Mouse (Mus musculus) adrenal gland, postnatal 10 days (tissue): ENCODE results near the gene Fam89a. TPM values are rescaled to one million over a fixed set of nuclear protein-coding genes. Genes with fewer than 3 reads are reported as not detected.

Experiments
- DNase-seq: peaks from one replicate; pipeline ENCODE4 v3.0.0; 2021; ENCODE audit warnings: mixed read lengths
- total RNA-seq, 2 experiments: library from RNA; stranded (reverse); gene quantifications; 2 replicates each; pipeline ENCODE4 v1.2.3; 2021

Gene Fam89a
- total RNA-seq, 2 experiments from 2014 or later, result 3.7 to 3.9 TPM

- no peak for DNase-seq
These were observed 2.6 kb upstream of the Fam89a start for GRCm38 (mm10) chr8:124754101-124754791.

GRCm38 (mm10) chr8:124752325-124752862 lies 762 bp upstream of the Fam89a start:
- DNase-seq, result no peak

GRCm38 (mm10) chr8:124751191-124751590 lies 441 bp downstream of the Fam89a start:
- peak; percentile 29 for DNase-seq

- DNase-seq, result no peak
These were observed 5.0 kb downstream of the Fam89a start for GRCm38 (mm10) chr8:124746661-124747060.

- DNase-seq, result peak; percentile 21
These were observed 12.4 kb downstream of the Fam89a start for GRCm38 (mm10) chr8:124739268-124739667.

- no peak for DNase-seq
These were observed 16.2 kb downstream of the Fam89a start for GRCm38 (mm10) chr8:124735371-124735911.

DNA sequence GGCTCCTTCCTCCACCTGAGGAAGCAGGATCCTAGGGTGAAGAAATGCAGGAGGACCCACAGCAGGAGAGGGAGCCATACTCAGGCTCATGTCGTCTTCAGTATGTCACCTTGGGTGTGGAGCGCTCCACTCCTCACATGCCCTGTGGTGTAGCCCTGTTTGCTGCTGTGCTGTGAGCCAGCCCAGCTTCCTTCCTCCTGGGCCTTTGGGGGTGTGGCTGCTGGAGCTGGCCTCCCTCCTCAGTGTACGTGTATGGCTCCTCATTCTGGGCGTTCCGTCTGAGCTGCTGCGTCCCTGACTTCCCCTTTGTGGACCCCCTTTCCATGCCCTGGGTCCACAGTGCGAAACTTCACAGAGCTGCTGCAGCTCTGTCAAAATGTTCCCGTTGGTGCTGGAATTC lies 18.8 kb downstream of the Fam89a start:
- no peak for DNase-seq

DNA sequence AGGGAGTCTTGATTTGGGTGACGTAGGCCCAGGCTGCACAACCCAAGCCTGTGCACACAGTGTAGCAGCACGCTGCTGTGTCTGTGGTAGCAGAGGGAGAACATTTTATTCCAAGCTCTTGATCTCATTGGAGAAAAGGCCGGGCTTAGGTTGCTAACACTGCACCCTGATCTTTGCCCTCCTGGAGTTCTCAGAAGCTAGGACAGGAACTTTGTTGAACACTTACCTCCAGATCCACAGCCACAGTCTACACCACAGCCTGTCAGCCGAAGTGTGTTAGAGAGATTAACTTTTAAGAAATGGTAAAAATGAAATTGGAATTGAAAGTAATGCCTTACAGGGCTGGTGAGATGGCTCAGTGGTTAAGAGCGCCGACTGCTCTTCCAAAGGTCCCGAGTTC lies 27.3 kb downstream of the Fam89a start:
- DNase-seq, result no peak

DNA sequence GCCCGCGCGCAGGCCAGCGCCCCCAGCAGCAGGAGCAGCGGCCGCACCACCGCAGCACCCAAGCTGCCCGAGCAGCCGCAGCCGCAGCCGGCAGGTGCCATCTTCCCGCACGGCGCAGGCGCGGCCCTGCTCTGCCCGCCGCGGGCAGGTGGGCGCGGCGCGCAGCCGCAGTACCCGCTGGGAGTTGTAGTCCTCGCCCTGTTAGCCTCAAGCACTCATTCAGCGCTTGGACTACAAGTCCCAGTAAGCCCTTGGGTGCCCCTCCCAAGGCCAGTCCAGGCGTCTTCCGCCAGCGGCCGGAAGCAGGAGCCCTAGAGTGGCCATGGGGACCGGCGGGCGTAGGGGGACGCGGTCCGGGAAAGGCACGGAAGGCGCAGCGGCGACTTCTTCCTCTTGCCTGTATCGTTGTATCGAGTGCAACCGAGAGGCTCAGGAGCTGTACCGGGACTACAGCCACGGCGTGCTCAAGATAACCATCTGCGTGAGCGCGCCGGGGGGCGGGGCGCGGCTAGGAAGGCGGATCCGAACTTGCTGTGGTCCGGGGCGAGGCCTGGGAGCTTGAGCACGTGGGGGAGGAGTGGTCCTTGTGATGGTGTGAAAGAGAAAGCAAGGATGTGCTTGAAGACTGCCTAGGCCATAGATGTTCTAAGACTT lies 29.6 kb downstream of the Fam89a start, which contains the start of the genes Ttc13 and Arv1:
TSS of gene Ttc13 (minus strand) at position 122 of the 654 bp plus-strand sequence.
TSS of gene Arv1 (plus strand) at position 278 of the 654 bp plus-strand sequence.
- peak; percentile 96 for DNase-seq

GRCm38 (mm10) chr8:124720938-124721861 lies 30.4 kb downstream of the Fam89a start:
- no peak for DNase-seq

- DNase-seq, result no peak
These were observed 31.5 kb downstream of the Fam89a start for GRCm38 (mm10) chr8:124720133-124720532.

- DNase-seq, result no peak
These were observed 35.9 kb downstream of the Fam89a start for GRCm38 (mm10) chr8:124715736-124716135.

DNA sequence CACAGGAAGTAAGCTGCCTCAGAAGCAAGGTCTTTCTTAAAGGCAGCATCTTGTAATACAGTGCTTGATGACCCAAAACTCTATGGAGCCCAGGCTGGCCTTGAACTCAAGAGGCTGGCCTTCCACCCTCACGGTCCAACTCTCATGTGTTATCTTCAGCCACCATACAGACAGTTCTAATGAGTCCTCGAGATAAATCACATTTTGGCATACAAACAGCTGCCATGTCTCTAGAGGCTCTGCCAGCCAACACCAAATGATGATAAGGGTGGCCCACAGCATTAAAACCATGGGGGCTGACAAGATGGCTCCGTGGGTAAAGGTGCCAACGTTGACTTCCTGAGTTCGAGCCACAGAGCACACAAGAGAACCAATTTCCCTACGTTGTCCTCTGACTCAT lies 38.4 kb downstream of the Fam89a start:
- DNase-seq, result no peak

DNA sequence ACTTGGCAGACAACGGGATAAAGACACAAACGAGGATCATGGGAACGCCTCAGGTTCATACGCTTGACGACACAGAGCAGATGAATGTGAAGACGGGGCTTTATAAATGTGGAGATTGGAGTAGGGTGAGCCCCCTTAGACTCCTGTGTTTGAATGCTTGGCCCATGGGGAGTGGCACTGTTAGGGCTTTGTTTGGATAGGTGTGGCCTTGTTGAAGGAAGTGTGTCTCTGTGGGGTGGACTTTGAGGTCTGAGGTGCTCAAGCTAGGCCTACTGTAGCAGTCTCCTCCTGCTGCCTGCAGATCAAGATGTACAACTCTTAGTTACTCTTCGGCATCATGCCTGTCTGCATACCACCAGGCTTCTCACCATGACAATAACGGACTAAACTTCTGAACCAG lies 45.8 kb downstream of the Fam89a start:
- no peak for DNase-seq

DNA sequence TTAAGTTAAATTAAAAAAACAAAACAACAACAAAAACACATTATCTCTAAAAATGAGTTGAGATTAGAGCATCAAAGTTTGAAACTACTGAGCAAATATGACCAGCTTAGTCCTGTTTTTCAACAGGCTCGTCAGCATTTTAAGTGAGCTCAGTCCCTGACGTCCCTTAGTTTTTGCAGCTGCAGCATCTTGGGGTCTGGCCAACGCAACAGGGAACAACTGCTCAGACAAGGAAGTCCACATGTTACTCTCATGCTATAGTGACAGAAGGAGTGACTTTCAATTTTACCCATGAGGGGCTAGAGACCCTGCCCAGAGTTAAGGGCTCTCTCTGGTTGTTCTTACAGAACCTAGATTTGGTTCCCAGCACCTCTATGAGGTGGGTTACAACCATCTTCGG lies 47.3 kb downstream of the Fam89a start:
- no peak for DNase-seq

GRCm38 (mm10) chr8:124703526-124703925 lies 48.1 kb downstream of the Fam89a start:
- no peak for DNase-seq

DNA sequence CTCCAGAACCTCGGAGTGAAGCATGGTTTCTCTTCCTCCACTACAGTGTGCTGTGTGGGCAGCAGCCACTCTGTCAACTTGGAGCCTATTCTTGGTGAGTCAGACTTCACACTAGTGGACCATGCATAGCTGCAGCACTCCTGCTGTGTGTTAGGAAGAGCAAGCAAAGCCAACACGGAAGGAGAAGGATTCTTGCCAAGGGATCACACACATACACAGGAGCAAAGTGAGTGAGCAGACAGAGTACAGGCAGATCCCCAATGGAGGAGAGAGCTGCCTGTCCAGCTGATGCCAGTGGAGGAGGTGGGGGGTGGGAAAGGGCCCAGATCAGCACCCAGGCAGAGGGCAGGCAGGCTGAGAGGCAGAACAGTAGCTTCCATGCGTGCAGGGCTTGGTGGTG lies 49.4 kb downstream of the Fam89a start:
- no peak for DNase-seq

- DNase-seq, result no peak
These were observed 50.6 kb downstream of the Fam89a start for GRCm38 (mm10) chr8:124701023-124701422.

DNA sequence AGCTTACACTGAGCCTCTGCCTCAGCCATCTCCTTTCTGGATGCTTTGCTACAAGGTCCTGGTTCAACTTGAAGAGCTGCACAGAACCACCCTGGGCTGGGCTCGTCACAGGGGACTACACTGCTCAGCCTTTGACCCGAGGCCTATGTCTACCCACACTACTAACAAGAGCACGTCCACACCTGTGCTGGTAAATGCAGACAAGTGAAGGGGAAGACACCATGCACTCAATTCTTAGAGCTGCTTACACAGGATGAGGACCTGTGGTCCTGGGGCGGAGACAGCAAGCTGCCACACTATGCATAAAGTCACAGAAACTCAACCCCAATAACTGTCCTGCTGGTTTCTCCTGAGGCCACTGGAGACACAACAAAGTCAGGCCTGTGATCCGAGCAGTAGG lies 51.4 kb downstream of the Fam89a start:
- no peak for DNase-seq

DNA sequence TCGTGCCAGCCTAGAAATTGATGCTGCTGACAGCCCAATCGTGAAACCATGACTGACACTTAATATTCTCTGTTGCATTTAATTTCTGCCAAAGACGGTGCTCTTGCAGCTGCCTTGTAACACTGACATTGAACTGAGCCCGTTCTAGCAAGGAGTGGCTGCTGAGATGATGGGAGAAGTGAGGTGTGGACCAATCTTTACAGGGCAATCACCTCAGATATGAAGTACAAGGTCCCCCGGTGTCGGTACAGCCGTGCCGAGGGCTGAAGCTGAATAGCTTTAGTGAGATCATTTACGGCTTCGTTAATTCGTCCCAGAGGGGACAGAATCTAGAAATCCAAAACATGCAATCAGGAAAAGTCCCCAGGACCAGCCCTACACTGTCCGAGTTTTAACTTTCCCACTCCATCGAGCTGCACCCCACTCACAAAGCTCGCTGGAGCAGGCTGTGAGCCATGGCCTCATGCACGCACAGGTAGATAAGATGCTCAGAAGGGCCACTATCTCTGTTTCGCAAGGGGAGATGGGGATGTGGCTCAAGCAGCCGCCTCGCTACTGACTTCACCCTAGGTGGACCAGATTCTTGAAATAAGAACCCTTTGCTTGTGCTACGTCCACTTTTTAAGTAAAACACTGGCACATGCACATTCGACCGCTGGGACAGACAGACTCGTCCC lies 56.1 kb downstream of the Fam89a start:
- DNase-seq, result no peak

DNA sequence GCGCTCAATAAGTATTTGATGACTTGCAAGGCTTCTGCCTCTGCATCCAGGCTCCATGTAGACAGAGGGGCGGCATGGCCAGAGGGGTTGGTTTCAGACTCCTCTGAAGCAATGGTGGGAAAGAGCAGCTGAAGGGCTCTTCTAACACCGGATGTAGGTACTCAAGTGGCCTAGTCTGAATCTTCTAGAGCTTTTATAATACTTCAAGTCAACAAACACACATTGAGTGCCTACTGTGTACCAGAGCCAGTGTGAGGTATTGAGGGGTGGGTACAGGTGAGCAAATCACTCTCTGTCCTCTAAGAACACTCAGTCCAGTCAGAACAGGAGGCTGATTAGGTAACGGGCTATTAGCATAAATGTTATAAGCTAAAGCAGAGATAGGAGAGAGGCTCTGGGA lies 59.9 kb downstream of the Fam89a start:
- DNase-seq, result no peak
